Mouse (Mus musculus) liver, embryonic 14.5 days (tissue): ENCODE measurements around the gene Cdh13. TPM values are rescaled to one million over a fixed set of nuclear protein-coding genes. Genes with fewer than 3 reads are reported as not detected.

ENCODE experiments used
- ATAC-seq: fragments of 200-750 bp; cut with Nextera tagmentation; 2 replicates; pipeline ENCODE4 v1.8.0; 2017; ENCODE audit warnings: moderate number of reproducible peaks, mild to moderate bottlenecking, moderate library complexity; ENCODE audit not compliant: insufficient read depth
- DNase-seq, 3 experiments: peaks; one replicate each; pipeline ENCODE4 v3.0.0-alpha.2; 2012 to 2013; ENCODE audit warnings: low read depth in 3 of 3, low spot score in 3 of 3
- H3K27ac ChIP-seq: fragments of 300-500 bp; sonication (generic); 2 replicates; pipeline ENCODE4 v1.5.1; 2014; ENCODE audit warnings: moderate library complexity, mild to moderate bottlenecking, control low read depth, inconsistent platforms
- H3K27me3 ChIP-seq: fragments of 300-500 bp; sonication (generic); 2 replicates; pipeline ENCODE4 v1.6.1; 2014; ENCODE audit warnings: mild to moderate bottlenecking, low read length, moderate library complexity; ENCODE audit not compliant: control insufficient read depth, insufficient read depth
- H3K36me3 ChIP-seq: fragments of 300-500 bp; sonication (generic); replicated peaks from 2 replicates; pipeline ENCODE4 v1.6.1; 2014; ENCODE audit warnings: low read depth; ENCODE audit not compliant: control insufficient read depth, insufficient read depth
- H3K4me1 ChIP-seq, 2 experiments: fragments of 200-500 bp in 1 of 2; fragments of 300-500 bp in 1 of 2; sonication (generic) in 1 of 2; replicated peaks; 2 replicates each; pipeline ENCODE4 v1.6.1; 2012 to 2014; ENCODE audit warnings: antibody characterized with exemption in 1 of 2, inconsistent platforms in 1 of 2, low read length in 1 of 2; ENCODE audit not compliant: control insufficient read depth in 2 of 2, insufficient read depth in 2 of 2
- H3K4me2 ChIP-seq: fragments of 300-500 bp; sonication (generic); 2 replicates; pipeline ENCODE4 v1.6.1; 2014; ENCODE audit warnings: low read depth, mild to moderate bottlenecking, control low read depth, moderate library complexity
- H3K4me3 ChIP-seq, 2 experiments: fragments of 200-500 bp in 1 of 2; fragments of 300-500 bp in 1 of 2; sonication (generic) in 1 of 2; 2 replicates each; pipeline ENCODE4 v1.5.1; 2012 to 2014; ENCODE audit warnings: low read depth in 2 of 2, low read length in 2 of 2, mild to moderate bottlenecking in 2 of 2, control low read depth in 1 of 2, inconsistent platforms in 1 of 2, moderate library complexity in 1 of 2; ENCODE audit not compliant: insufficient read depth in 1 of 2
- H3K9ac ChIP-seq: fragments of 300-500 bp; sonication (generic); replicated peaks from 2 replicates; pipeline ENCODE4 v1.6.1; 2014; ENCODE audit warnings: mild to moderate bottlenecking, control low read depth, moderate library complexity
- H3K9me3 ChIP-seq: fragments of 300-500 bp; sonication (generic); 2 replicates; pipeline ENCODE4 v1.6.1; 2016; ENCODE audit warnings: low read length, mixed read lengths; ENCODE audit not compliant: control insufficient read depth
- CTCF ChIP-seq: IDR thresholded peaks from 2 replicates; pipeline ENCODE4 v1.5.1; 2016; ENCODE audit warnings: antibody characterized with exemption, low read depth, control low read depth
- EP300 ChIP-seq: IDR thresholded peaks from 2 replicates; pipeline ENCODE4 v1.6.1; 2016; ENCODE audit warnings: antibody characterized with exemption, low read depth
- WGBS: fragments of 180-500 bp; shearing (Covaris S2); extraction: QIAGEN DNeasy Blood & Tissue Kit; methylation state at CpG from one replicate; pipeline ENCODE4 v1.1.7; 2014; ENCODE audit not compliant: insufficient replicate concordance; 5-methylcytosine and 5-hydroxymethylcytosine counted together
- polyA plus RNA-seq, 2 experiments: library from polyadenylated mRNA; depleted of rRNA in 1 of 2; stranded (reverse) in 1 of 2; unstranded in 1 of 2; fragments of >200 nt; fragmentation: Nextera tagmentation in 1 of 2; extraction: Ambion mirVana in 1 of 2; gene quantifications; 2 replicates each; pipeline versions ENCODE4 v1.2.1 to v1.2.3; 2012 to 2014

Cdh13 gene
- polyA plus RNA-seq, 2 experiments = 0.15 to 0.43 TPM

GRCm38 (mm10) chr8:118381641-118382040 is 98.1 kb downstream of the Cdh13 start:
- no peaks in the 10 kb centered on the region for H3K9me3 ChIP-seq
- no peaks in the 10 kb centered on the region for H3K27me3 ChIP-seq
- no peaks in the 10 kb centered on the region for H3K4me1 ChIP-seq
- no peak overlapping the region for H3K4me3 ChIP-seq
- ATAC-seq (no peak), DNase-seq (no peak)
- H3K36me3 ChIP-seq = no peaks in the 10 kb centered on the region
- TF ChIP-seq EP300 (no peak), CTCF (no peak)
- H3K9ac ChIP-seq = no peak overlapping the region
- 67% methylated on average over 7 of the region's 7 CpGs for WGBS
- H3K4me2 ChIP-seq = no peak overlapping the region
- H3K27ac ChIP-seq = no peak overlapping the region

- Histone ChIP-seq H3K36me3 (no peaks in the 10 kb centered on the region), H3K27me3 (no peaks in the 10 kb centered on the region), H3K9ac (no peak overlapping the region), H3K4me3 (no peak overlapping the region), H3K4me2 (no peak overlapping the region), H3K27ac (no peak overlapping the region), H3K4me1 (no peaks in the 10 kb centered on the region), H3K9me3 (no peaks in the 10 kb centered on the region)
- ATAC-seq (no peak), DNase-seq (no peak)
- TF ChIP-seq EP300 (no peak), CTCF (no peak)
- WGBS = 69% methylated on average over 5 of the region's 5 CpGs
Measured at GRCm38 (mm10) chr8:118384314-118384713, 100.8 kb downstream of the Cdh13 start.

- no peak for DNase-seq
- no peak overlapping the region for H3K4me2 ChIP-seq
- H3K27ac ChIP-seq = no peak overlapping the region
- WGBS = 13% methylated on average over 3 of the region's 3 CpGs
- TF ChIP-seq CTCF (no peak), EP300 (no peak)
- no peak for ATAC-seq
- H3K4me3 ChIP-seq = no peak overlapping the region
- no peaks in the 10 kb centered on the region for H3K9me3 ChIP-seq
- no peak overlapping the region for H3K9ac ChIP-seq
- no peaks in the 10 kb centered on the region for H3K4me1 ChIP-seq
- no peaks in the 10 kb centered on the region for H3K27me3 ChIP-seq
- no peaks in the 10 kb centered on the region for H3K36me3 ChIP-seq
Measured at GRCm38 (mm10) chr8:118389456-118389855, 105.9 kb downstream of the Cdh13 start.

GRCm38 (mm10) chr8:118393909-118394650 is 110.5 kb downstream of the Cdh13 start:
- ATAC-seq (no peak), DNase-seq (no peak)
- no peak for TF ChIP-seq CTCF
- TF ChIP-seq EP300 = no peak
- Histone ChIP-seq H3K4me2 (no peak overlapping the region), H3K27ac (no peak overlapping the region), H3K4me1 (no peaks in the 10 kb centered on the region), H3K9ac (no peak overlapping the region), H3K9me3 (no peaks in the 10 kb centered on the region), H3K4me3 (no peak overlapping the region), H3K27me3 (no peaks in the 10 kb centered on the region), H3K36me3 (no peaks in the 10 kb centered on the region)
- WGBS = 43% methylated on average over 7 of the region's 7 CpGs

- no peak overlapping the region for H3K4me3 ChIP-seq
- H3K4me2 ChIP-seq = no peak overlapping the region
- no peaks in the 10 kb centered on the region for H3K9me3 ChIP-seq
- ATAC-seq = no peak
- no peaks in the 10 kb centered on the region for H3K4me1 ChIP-seq
- H3K27me3 ChIP-seq = no peaks in the 10 kb centered on the region
- no peak overlapping the region for H3K9ac ChIP-seq
- no peak overlapping the region for H3K27ac ChIP-seq
- H3K36me3 ChIP-seq = no peaks in the 10 kb centered on the region
- WGBS = 39% methylated on average over 4 of the region's 4 CpGs
- no peak for DNase-seq
- TF ChIP-seq EP300 = no peak
Measured at GRCm38 (mm10) chr8:118395178-118395577, 111.6 kb downstream of the Cdh13 start.
